Mouse (Mus musculus) limb, embryonic 14.5 days (tissue): ENCODE results near the gene Atp13a4. TPM values are rescaled to one million over a fixed set of nuclear protein-coding genes. Genes with fewer than 3 reads are reported as not detected.

Experiments used
- ATAC-seq: fragments of 200-750 bp; cut with Nextera tagmentation; 2 replicates; pipeline ENCODE4 v1.8.0; 2017; ENCODE audit warnings: low read depth, moderate number of reproducible peaks, moderate TSS enrichment; ENCODE audit not compliant: low FRiP score
- DNase-seq: peaks from one replicate; pipeline ENCODE4 v3.0.0-alpha.2; 2015; ENCODE audit warnings: low spot score
- H3K27ac ChIP-seq: fragments of 300-500 bp; sonication (generic); replicated peaks from 2 replicates; pipeline ENCODE4 v1.5.1; 2014; ENCODE audit warnings: low read depth, mild to moderate bottlenecking, low read length, moderate library complexity, mixed read lengths
- H3K27me3 ChIP-seq: fragments of 300-500 bp; sonication (generic); 2 replicates; pipeline ENCODE4 v1.6.1; 2014; ENCODE audit warnings: low read length, mixed read lengths; ENCODE audit not compliant: control insufficient read depth, insufficient read depth
- H3K36me3 ChIP-seq: fragments of 300-500 bp; sonication (generic); 2 replicates; pipeline ENCODE4 v1.6.1; 2014; ENCODE audit warnings: mild to moderate bottlenecking, low read length, moderate library complexity, mixed read lengths; ENCODE audit not compliant: control insufficient read depth, insufficient read depth
- H3K4me1 ChIP-seq: fragments of 300-500 bp; sonication (generic); 2 replicates; pipeline ENCODE4 v1.6.1; 2014; ENCODE audit warnings: antibody characterized with exemption, low read length, mixed read lengths; ENCODE audit not compliant: control insufficient read depth, insufficient read depth
- H3K4me2 ChIP-seq: fragments of 300-500 bp; sonication (generic); replicated peaks from 2 replicates; pipeline ENCODE4 v1.6.1; 2014; ENCODE audit warnings: low read depth, mild to moderate bottlenecking, low read length, moderate library complexity; ENCODE audit not compliant: severe bottlenecking
- H3K4me3 ChIP-seq: fragments of 300-500 bp; sonication (generic); replicated peaks from 2 replicates; pipeline ENCODE4 v1.5.1; 2014; ENCODE audit warnings: low read length
- H3K9ac ChIP-seq: fragments of 300-500 bp; sonication (generic); 2 replicates; pipeline ENCODE4 v1.6.1; 2014; ENCODE audit warnings: mild to moderate bottlenecking, low read depth, low read length, moderate library complexity; ENCODE audit not compliant: severe bottlenecking
- H3K9me3 ChIP-seq: fragments of 300-500 bp; sonication (generic); 2 replicates; pipeline ENCODE4 v1.6.1; 2016; ENCODE audit warnings: low read length; ENCODE audit not compliant: control insufficient read depth
- POLR2A ChIP-seq: fragments of 200-500 bp; IDR thresholded peaks from 2 replicates; pipeline ENCODE4 v1.8.0; 2012; ENCODE audit warnings: inconsistent platforms, mild to moderate bottlenecking, moderate library complexity, borderline replicate concordance; ENCODE audit not compliant: insufficient read depth, insufficient read length; ENCODE audit errors: extremely low read depth
- WGBS: fragments of 180-500 bp; shearing (Covaris S2); extraction: QIAGEN DNeasy Blood & Tissue Kit; methylation state at CpG from one replicate; pipeline ENCODE4 v1.1.7; 2014; 5-methylcytosine and 5-hydroxymethylcytosine counted together
- polyA plus RNA-seq, 2 experiments: library from polyadenylated mRNA; depleted of rRNA in 1 of 2; stranded (reverse) in 1 of 2; unstranded in 1 of 2; fragments of >200 nt; fragmentation: Nextera tagmentation in 1 of 2; extraction: Ambion mirVana in 1 of 2; gene quantifications; 2 replicates each; pipeline versions ENCODE4 v1.2.1 to v1.2.3; 2012 to 2014

Atp13a4 gene
- polyA plus RNA-seq, 2 experiments, result 0.23 to 1.2 TPM

GRCm38 (mm10) chr16:29512495-29512894, 32.2 kb downstream of the Atp13a4 start:
- Histone ChIP-seq H3K36me3 (no peaks in the 10 kb centered on the region), H3K9ac (no peak overlapping the region), H3K9me3 (no peaks in the 10 kb centered on the region), H3K27me3 (no peaks in the 10 kb centered on the region), H3K4me1 (no peaks in the 10 kb centered on the region), H3K4me3 (no peak overlapping the region), H3K4me2 (no peak overlapping the region), H3K27ac (no peak overlapping the region)
- DNase-seq, result no peak
- no peak for ATAC-seq
- no peak for TF ChIP-seq POLR2A
- WGBS, result 69% methylated on average over 3 of the region's 3 CpGs

- no peak overlapping the region for H3K27ac ChIP-seq
- no peak for ATAC-seq
- TF ChIP-seq POLR2A, result no peak
- H3K9ac ChIP-seq, result no peak overlapping the region
- H3K36me3 ChIP-seq, result no peaks in the 10 kb centered on the region
- no peak overlapping the region for H3K4me3 ChIP-seq
- no peaks in the 10 kb centered on the region for H3K27me3 ChIP-seq
- WGBS, result 81% methylated on average over 7 of the region's 7 CpGs
- H3K9me3 ChIP-seq, result no peaks in the 10 kb centered on the region
- no peak overlapping the region for H3K4me2 ChIP-seq
- DNase-seq, result no peak
- no peaks in the 10 kb centered on the region for H3K4me1 ChIP-seq
These were observed 33.9 kb downstream of the Atp13a4 start for GRCm38 (mm10) chr16:29510743-29511142.

- Histone ChIP-seq H3K4me2 (no peak overlapping the region), H3K4me1 (0 out of 2 replicates have a peak, but pooled peaks cover 2% of the 10 kb centered on the region), H3K36me3 (no peaks in the 10 kb centered on the region), H3K27ac (no peak overlapping the region), H3K4me3 (no peak overlapping the region), H3K9ac (no peak overlapping the region), H3K27me3 (no peaks in the 10 kb centered on the region), H3K9me3 (no peaks in the 10 kb centered on the region)
- 93% methylated on average over 3 of the region's 3 CpGs for WGBS
- TF ChIP-seq POLR2A, result no peak
- DNase-seq (no peak), ATAC-seq (no peak)
These were observed 34.8 kb downstream of the Atp13a4 start for GRCm38 (mm10) chr16:29509881-29510280.

- 0 out of 2 replicates have a peak, but pooled peaks cover 2% of the 10 kb centered on the region for H3K4me1 ChIP-seq
- ATAC-seq (no peak), DNase-seq (no peak)
- no peak for TF ChIP-seq POLR2A
- H3K9ac ChIP-seq, result no peak overlapping the region
- H3K27me3 ChIP-seq, result no peaks in the 10 kb centered on the region
- no peaks in the 10 kb centered on the region for H3K9me3 ChIP-seq
- H3K27ac ChIP-seq, result no peak overlapping the region
- 66% methylated on average over 4 of the region's 4 CpGs for WGBS
- H3K4me2 ChIP-seq, result no peak overlapping the region
- no peaks in the 10 kb centered on the region for H3K36me3 ChIP-seq
- H3K4me3 ChIP-seq, result no peak overlapping the region
These were observed 40.0 kb downstream of the Atp13a4 start for GRCm38 (mm10) chr16:29504671-29505070.

- Histone ChIP-seq H3K9me3 (no peaks in the 10 kb centered on the region), H3K9ac (no peak overlapping the region), H3K4me1 (0 out of 2 replicates have a peak, but pooled peaks cover 2% of the 10 kb centered on the region), H3K36me3 (no peaks in the 10 kb centered on the region), H3K27ac (no peak overlapping the region), H3K4me3 (no peak overlapping the region), H3K27me3 (no peaks in the 10 kb centered on the region), H3K4me2 (no peak overlapping the region)
- TF ChIP-seq POLR2A, result no peak
- DNase-seq (no peak), ATAC-seq (no peak)
- 66% methylated on average over 9 of the region's 9 CpGs for WGBS
These were observed 40.5 kb downstream of the Atp13a4 start for GRCm38 (mm10) chr16:29504198-29504597.

GRCm38 (mm10) chr16:29491031-29491430, 53.6 kb downstream of the Atp13a4 start:
- Histone ChIP-seq H3K27me3 (no peaks in the 10 kb centered on the region), H3K4me3 (no peak overlapping the region), H3K36me3 (no peaks in the 10 kb centered on the region), H3K27ac (no peak overlapping the region), H3K4me1 (no peaks in the 10 kb centered on the region), H3K4me2 (no peak overlapping the region), H3K9me3 (no peaks in the 10 kb centered on the region), H3K9ac (no peak overlapping the region)
- no peak for TF ChIP-seq POLR2A
- WGBS, result 86% methylated on average over 3 of the region's 3 CpGs
- no peak for DNase-seq
- no peak for ATAC-seq
